21 mouse cellular contexts compared by ENCODE assay signal in the genomic region with DNA sequence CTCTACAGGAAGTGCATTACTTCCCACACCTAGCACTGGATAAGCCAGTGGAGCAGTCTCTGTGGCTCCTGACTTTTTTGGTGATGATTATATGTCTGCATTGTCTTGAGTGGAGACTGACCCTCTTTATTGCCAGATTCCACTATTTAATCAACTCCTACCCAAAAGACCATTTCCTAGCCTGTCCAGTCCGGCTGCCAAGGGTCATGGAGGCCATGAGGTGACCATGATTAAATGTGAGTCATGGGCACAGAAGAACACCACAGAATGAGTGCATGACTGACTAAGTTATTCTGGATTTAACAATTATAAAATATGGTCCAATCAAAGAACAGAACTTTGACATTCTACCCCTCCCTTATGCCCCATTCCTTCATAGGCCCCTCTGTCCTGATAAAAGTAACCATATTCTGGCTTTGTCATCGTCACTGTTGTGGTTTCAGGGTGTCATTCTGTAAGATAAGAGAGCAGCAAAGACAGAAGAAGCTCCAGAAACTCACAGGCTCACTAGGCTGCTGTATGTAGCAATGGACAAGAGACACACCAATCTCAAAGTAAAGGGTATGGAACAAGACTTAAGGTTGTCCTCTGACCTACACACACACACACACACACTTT.
DNase-seq lines count a peak whose midpoint lies in the region; ATAC-seq and TF ChIP-seq lines count a peak whose summit lies in the region.
"Had no signal": no experiment of that assay in that cellular context is flagged by ENCODE, and none has a peak within 500 bp of the region (broad histone marks: within the 10 kb centered on the region; RNA-seq: fewer than 3 reads in every experiment).

No protein-coding gene starts in this region.

- peak; percentile 39 for DNase-seq in Muller cell, postnatal 12 days (ENCODE audit: inconsistent ontology term)
- peak; percentile 59 to 71 for DNase-seq in adrenal gland, postnatal 36 days
- no peak for DNase-seq in left cerebral cortex, postnatal 10 days (ENCODE audit: extremely low spot score in 1 of 2, low spot score in 2 of 2)
- DNase-seq in left cerebral cortex, postnatal 14 days (ENCODE audit: low spot score in 2 of 2), result no peak
- DNase-seq: cerebellum, adult 9-11 months; gastrocnemius, adult 2 months; heart, postnatal 4 days; kidney, adult 11 months; lung, adult 18-20 months; lung, postnatal 14 days; right cerebral cortex, postnatal 25 days; thymus, adult 18-20 months had no signal

- H3K36me3 ChIP-seq in C2C12 (ENCODE audit: control insufficient read depth, insufficient read depth), result no peaks in the 10 kb centered on the region
- H3K36me3 ChIP-seq in hindbrain, embryonic 12.5 days, result no peaks in the 10 kb centered on the region
- H3K36me3 ChIP-seq: embryonic facial prominence, embryonic 15.5 days; heart, embryonic 15.5 days; limb, embryonic 12.5 days; midbrain, embryonic 15.5 days; stomach, embryonic 15.5 days had no signal

- no peaks in the 10 kb centered on the region for H3K79me3 ChIP-seq in C2C12 (ENCODE audit: low read depth)

- no peak for TF ChIP-seq CTCF in C2C12 (IDR thresholded peaks at IDR 0.05; ENCODE audit: control insufficient read depth, insufficient read depth, insufficient read length)

- H3K27ac ChIP-seq in hindbrain, embryonic 12.5 days, result no peak overlapping the region
- H3K27ac ChIP-seq: embryonic facial prominence, embryonic 15.5 days; gastrocnemius, adult 2 months; heart, embryonic 15.5 days; limb, embryonic 12.5 days; midbrain, embryonic 15.5 days; stomach, embryonic 15.5 days had no signal

- H3ac ChIP-seq in C2C12 (ENCODE audit: control insufficient read depth, insufficient read length, low read depth), result no peak overlapping the region

- 87% methylated on average over 2 of the region's 2 CpGs for WGBS in hindbrain, embryonic 12.5 days

- H3K4me3 ChIP-seq in C2C12 (ENCODE audit: insufficient read depth, poor library complexity, severe bottlenecking), result no peak overlapping the region
- H3K4me3 ChIP-seq in hindbrain, embryonic 12.5 days, result no peak overlapping the region
- H3K4me3 ChIP-seq: embryonic facial prominence, embryonic 15.5 days; gastrocnemius, adult 2 months; heart, embryonic 15.5 days; limb, embryonic 12.5 days; megakaryocyte, embryonic 14.5 days; midbrain, embryonic 15.5 days; stomach, embryonic 15.5 days had no signal

- no peaks in the 10 kb centered on the region for H3K27me3 ChIP-seq in C2C12 (ENCODE audit: control insufficient read depth, insufficient read depth, insufficient read length)
- H3K27me3 ChIP-seq in hindbrain, embryonic 12.5 days, result no peaks in the 10 kb centered on the region
- H3K27me3 ChIP-seq: embryonic facial prominence, embryonic 15.5 days; heart, embryonic 15.5 days; limb, embryonic 12.5 days; midbrain, embryonic 15.5 days; stomach, embryonic 15.5 days had no signal

- peaks cover 2% of the 10 kb centered on the region; the same call in 1 of the 2 replicates for H3K4me1 ChIP-seq in hindbrain, embryonic 12.5 days
- H3K4me1 ChIP-seq: embryonic facial prominence, embryonic 15.5 days; stomach, embryonic 15.5 days had no signal

- H3K9me3 ChIP-seq in hindbrain, embryonic 12.5 days (replicated peaks), result no peaks in the 10 kb centered on the region
- H3K9me3 ChIP-seq: embryonic facial prominence, embryonic 15.5 days; heart, embryonic 15.5 days; limb, embryonic 12.5 days; midbrain, embryonic 15.5 days; stomach, embryonic 15.5 days had no signal

- H3K79me2 ChIP-seq in C2C12 (ENCODE audit: control insufficient read depth, insufficient read depth), result no peaks in the 10 kb centered on the region

- intact Hi-C loops in left cerebral cortex, postnatal 10 days (cut with DNase I), result no loop called here
- intact Hi-C loops in left cerebral cortex, postnatal 14 days (cut with DNase I), result no loop called here

- ATAC-seq in megakaryocyte progenitor cell, adult 5-6 weeks (replicated peaks; ENCODE audit: poor library complexity), result peak; percentile 83
- no peak for ATAC-seq in hindbrain, embryonic 12.5 days (ENCODE audit: low FRiP score)
- ATAC-seq: midbrain, embryonic 15.5 days had no signal

- no peak overlapping the region for H3K4me2 ChIP-seq in hindbrain, embryonic 12.5 days (replicated peaks)
- H3K4me2 ChIP-seq: embryonic facial prominence, embryonic 15.5 days; heart, embryonic 15.5 days; limb, embryonic 12.5 days; midbrain, embryonic 15.5 days; stomach, embryonic 15.5 days had no signal

- no peak overlapping the region for H3K9ac ChIP-seq in hindbrain, embryonic 12.5 days
- H3K9ac ChIP-seq: embryonic facial prominence, embryonic 15.5 days; heart, embryonic 15.5 days; limb, embryonic 12.5 days; midbrain, embryonic 15.5 days; stomach, embryonic 15.5 days had no signal

TF ChIP-seq in C2C12, 6 proteins besides CTCF, POLR2A, EP300 and RAD21:
- TF ChIP-seq MYOG (IDR thresholded peaks at IDR 0.05; ENCODE audit: control insufficient read depth, extremely low read depth, insufficient read length), result no peak
- peak; percentile 83 for TF ChIP-seq USF1 (IDR thresholded peaks at IDR 0.05; ENCODE audit: low read depth)
- TF ChIP-seq MYOD1 (IDR thresholded peaks at IDR 0.05; ENCODE audit: control insufficient read depth, insufficient read length, low read depth), result peak; percentile 33

Comparison
In these comparisons a context has a peak if more than half of its experiments do, and no peak if none do; other contexts are left out.
1. DNase-seq: peak in Muller cell, postnatal 12 days (single experiment) and adrenal gland, postnatal 36 days (2 of 2); none in left cerebral cortex, postnatal 10 days (0 of 2) and left cerebral cortex, postnatal 14 days (0 of 2).